Mouse (Mus musculus): ENCODE data around the gene Slc23a2.

The Slc23a2 gene

GRCm38 (mm10) chr2:132019372-132019811 is 125.5 kb downstream of the Slc23a2 start:
- 64% methylated on average over 3 of the region's 3 CpGs for WGBS

- WGBS: 67% methylated on average over 4 of the region's 4 CpGs
These were observed 126.8 kb downstream of the Slc23a2 start for GRCm38 (mm10) chr2:132018156-132018555.

GRCm38 (mm10) chr2:132017611-132018010 is 127.3 kb downstream of the Slc23a2 start:
- WGBS: 66% methylated on average over 7 of the region's 7 CpGs

GRCm38 (mm10) chr2:132016034-132016433 is 128.9 kb downstream of the Slc23a2 start:
- WGBS: 66% methylated on average over 1 of the region's 1 CpGs

GRCm38 (mm10) chr2:132013152-132013551 is 131.8 kb downstream of the Slc23a2 start:
- WGBS: 85% methylated on average over 4 of the region's 4 CpGs

- 95% methylated on average over 2 of the region's 2 CpGs for WGBS
These were observed 134.1 kb downstream of the Slc23a2 start for GRCm38 (mm10) chr2:132010781-132011180.

GRCm38 (mm10) chr2:132008186-132008585 is 136.7 kb downstream of the Slc23a2 start:
- 69% methylated on average over 4 of the region's 4 CpGs for WGBS

- WGBS: 80% methylated on average over 6 of the region's 6 CpGs
These were observed 137.5 kb downstream of the Slc23a2 start for GRCm38 (mm10) chr2:132007475-132007819.

GRCm38 (mm10) chr2:132006561-132007474 is 138.1 kb downstream of the Slc23a2 start:
- 81% methylated on average over 18 of the region's 18 CpGs for WGBS

GRCm38 (mm10) chr2:132005445-132005844 is 139.5 kb downstream of the Slc23a2 start:
- 70% methylated on average over 4 of the region's 4 CpGs for WGBS

GRCm38 (mm10) chr2:132004495-132005136 is 140.3 kb downstream of the Slc23a2 start:
- WGBS: 84% methylated on average over 9 of the region's 9 CpGs

- WGBS: 58% methylated on average over 5 of the region's 5 CpGs
These were observed 141.0 kb downstream of the Slc23a2 start for GRCm38 (mm10) chr2:132003916-132004315.

Measured in cerebral cortex, adult 2 months (tissue).